Mouse (Mus musculus): ENCODE measurements around the gene Arhgef26.

GRCm38 (mm10) chr3:62380420-62380819 lies 42.3 kb downstream of the Arhgef26 start:
- no peak for TF ChIP-seq CTCF (IDR thresholded peaks at IDR 0.05; ENCODE audit: low read depth, low read length)
- TF ChIP-seq GATA1 (IDR thresholded peaks at IDR 0.05; ENCODE audit: borderline replicate concordance, low read length) = no peak

All from G1E (cell line).